Mouse (Mus musculus): ENCODE results near the gene Abl2. TPM values are rescaled to one million over a fixed set of nuclear protein-coding genes. Genes with fewer than 3 reads are reported as not detected.

Gene Abl2
- polyA plus RNA-seq, 1 experiment from 2014 or later, result 9.0 TPM

DNA sequence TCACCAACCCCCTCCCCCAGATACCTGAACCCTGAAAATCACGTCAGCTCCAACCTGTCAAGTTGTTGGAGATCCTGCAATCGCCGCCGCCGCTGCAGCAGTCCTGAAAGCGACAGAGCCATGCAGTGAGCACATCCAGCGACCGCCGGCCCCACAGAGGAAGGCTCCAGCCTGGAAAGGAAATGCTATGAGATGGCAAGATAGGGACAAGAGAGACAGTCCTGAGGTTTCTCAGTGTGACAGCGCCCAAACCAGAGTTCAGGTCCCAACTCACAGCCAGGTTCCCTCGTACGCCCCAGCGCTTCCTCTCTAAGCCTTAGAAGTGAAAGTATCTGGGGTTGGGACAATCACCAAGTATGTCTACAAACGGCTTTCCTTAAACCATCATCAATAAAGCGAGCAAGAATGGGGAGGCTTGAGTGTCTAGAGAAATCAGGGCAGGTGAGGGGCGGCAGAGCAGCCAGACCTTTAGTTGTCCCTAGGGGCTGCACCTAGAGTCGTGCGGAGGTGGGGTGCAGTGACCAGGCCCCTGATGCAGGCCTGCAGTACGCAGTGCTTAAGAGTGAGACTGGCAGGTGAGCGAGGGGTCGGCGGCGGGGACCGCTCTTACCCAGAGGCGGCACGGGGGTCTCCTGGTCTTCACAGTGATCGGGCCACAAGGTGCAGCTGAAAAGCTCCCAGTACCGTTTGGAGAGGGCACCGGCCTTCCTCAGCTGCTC is 115.0 kb downstream of the Abl2 start:
- peak overlapping the region; percentile 48 for H3K4me3 ChIP-seq (replicated peaks; ENCODE audit: low read depth, low read length)
- no peaks in the 10 kb centered on the region for H3K36me3 ChIP-seq (ENCODE audit: control insufficient read depth, insufficient read depth, low read length)
- DNase-seq, result peak; percentile 47
- 0 out of 2 replicates have a peak, but pooled peaks have one; percentile 22 for ATAC-seq (ENCODE audit: low FRiP score, low TSS enrichment)
- no peaks in the 10 kb centered on the region for H3K9me3 ChIP-seq (ENCODE audit: control insufficient read depth, low read length)
- 2% methylated on average over 29 of the region's 29 CpGs for WGBS
- no peak overlapping the region for H3K27ac ChIP-seq (replicated peaks; ENCODE audit: low read depth, low read length)
- H3K27me3 ChIP-seq (ENCODE audit: control insufficient read depth, insufficient read depth, low read length), result 0 out of 2 replicates have a peak, but pooled peaks cover 4% of the 10 kb centered on the region
- H3K4me1 ChIP-seq (ENCODE audit: control insufficient read depth, insufficient read depth, low read length), result peaks cover 12% of the 10 kb centered on the region
- H3K9ac ChIP-seq (replicated peaks; ENCODE audit: low read length), result peak overlapping the region; percentile 55
- H3K4me2 ChIP-seq (ENCODE audit: low read length), result peak overlapping the region; percentile 95

DNA sequence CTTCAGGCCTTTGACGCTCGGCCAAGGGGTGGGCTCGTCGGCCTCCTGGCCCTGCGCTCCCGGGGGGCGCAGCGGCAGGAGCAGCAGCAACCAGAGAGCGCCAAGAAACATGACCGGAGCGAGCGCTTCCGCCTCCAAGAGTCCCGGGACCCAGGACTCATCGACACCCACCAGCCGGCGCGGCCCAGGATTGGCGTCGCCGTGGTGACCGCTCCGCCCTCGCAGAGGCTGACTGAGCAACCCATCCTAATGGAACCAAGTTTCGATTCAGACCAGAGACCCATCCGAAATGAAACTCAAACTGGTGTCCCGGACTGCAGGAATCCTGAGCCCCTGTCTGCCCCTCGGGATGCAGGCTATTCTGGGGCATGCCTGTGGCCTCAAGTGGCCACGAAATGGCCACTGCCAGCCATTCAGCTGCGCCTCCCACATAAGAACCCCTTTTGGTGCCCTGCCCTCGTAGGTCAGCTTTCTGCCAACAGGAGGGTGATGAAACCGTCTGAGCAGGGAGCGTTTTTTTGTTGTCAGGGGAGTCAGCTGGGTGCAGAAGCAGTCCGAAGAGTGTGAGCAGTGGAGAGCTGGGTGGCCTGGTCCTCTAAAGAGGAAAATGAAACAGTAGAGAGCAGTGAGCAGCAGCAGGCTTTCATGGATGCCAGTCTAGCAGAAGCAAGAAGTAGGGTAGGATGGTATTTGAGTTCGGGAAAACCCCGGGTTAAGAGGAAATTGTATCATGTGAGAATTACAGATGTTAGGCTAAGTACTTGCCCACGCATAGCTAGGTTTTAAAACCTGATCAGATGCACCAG is 115.8 kb downstream of the Abl2 start, which contains the start of gene Tor3a:
Tor3a (minus strand) TSS at position 162 of the 806 bp plus-strand sequence.
- peak within 1 kb of the TSS; percentile 48 for H3K4me3 ChIP-seq (replicated peaks; ENCODE audit: low read depth, low read length)
- peak within 1 kb of the TSS; percentile 95 for H3K4me2 ChIP-seq (ENCODE audit: low read length)
- H3K4me1 ChIP-seq (ENCODE audit: control insufficient read depth, insufficient read depth, low read length), result peaks cover 12% of the 10 kb centered on the region
- DNase-seq (peak; percentile 76), ATAC-seq (ENCODE audit: low FRiP score, low TSS enrichment) (peak; percentile 27; the same call in 1 of the 2 replicates)
- H3K9me3 ChIP-seq (ENCODE audit: control insufficient read depth, low read length), result no peaks in the 10 kb centered on the region
- 8% methylated on average over 37 of the region's 37 CpGs for WGBS
- no peak within 1 kb of the TSS for H3K27ac ChIP-seq (replicated peaks; ENCODE audit: low read depth, low read length)
- H3K36me3 ChIP-seq (ENCODE audit: control insufficient read depth, insufficient read depth, low read length), result no peaks in the 10 kb centered on the region
- H3K9ac ChIP-seq (replicated peaks; ENCODE audit: low read length), result peak within 1 kb of the TSS; percentile 55
- H3K27me3 ChIP-seq (ENCODE audit: control insufficient read depth, insufficient read depth, low read length), result 0 out of 2 replicates have a peak, but pooled peaks cover 4% of the 10 kb centered on the region

GRCm38 (mm10) chr1:156676171-156676570 is 117.6 kb downstream of the Abl2 start:
- peaks cover 12% of the 10 kb centered on the region for H3K4me1 ChIP-seq (ENCODE audit: control insufficient read depth, insufficient read depth, low read length)
- no peak for ATAC-seq (ENCODE audit: low FRiP score, low TSS enrichment)
- peaks cover 12% of the 10 kb centered on the region for H3K36me3 ChIP-seq (ENCODE audit: control insufficient read depth, insufficient read depth, low read length)
- H3K9me3 ChIP-seq (ENCODE audit: control insufficient read depth, low read length), result no peaks in the 10 kb centered on the region
- H3K4me2 ChIP-seq (ENCODE audit: low read length), result no peak overlapping the region
- no peak overlapping the region for H3K27ac ChIP-seq (replicated peaks; ENCODE audit: low read depth, low read length)
- no peak overlapping the region for H3K4me3 ChIP-seq (replicated peaks; ENCODE audit: low read depth, low read length)
- WGBS, result 37% methylated on average over 12 of the region's 12 CpGs
- peak; percentile 75 for DNase-seq
- H3K9ac ChIP-seq (replicated peaks; ENCODE audit: low read length), result no peak overlapping the region
- H3K27me3 ChIP-seq (ENCODE audit: control insufficient read depth, insufficient read depth, low read length), result 0 out of 2 replicates have a peak, but pooled peaks cover 4% of the 10 kb centered on the region

GRCm38 (mm10) chr1:156676596-156676995 is 118.0 kb downstream of the Abl2 start:
- no peak for DNase-seq
- peaks cover 16% of the 10 kb centered on the region for H3K36me3 ChIP-seq (ENCODE audit: control insufficient read depth, insufficient read depth, low read length)
- no peak overlapping the region for H3K4me2 ChIP-seq (ENCODE audit: low read length)
- H3K27me3 ChIP-seq (ENCODE audit: control insufficient read depth, insufficient read depth, low read length), result 0 out of 2 replicates have a peak, but pooled peaks cover 4% of the 10 kb centered on the region
- ATAC-seq (ENCODE audit: low FRiP score, low TSS enrichment), result no peak
- no peak overlapping the region for H3K4me3 ChIP-seq (replicated peaks; ENCODE audit: low read depth, low read length)
- no peak overlapping the region for H3K9ac ChIP-seq (replicated peaks; ENCODE audit: low read length)
- peaks cover 12% of the 10 kb centered on the region for H3K4me1 ChIP-seq (ENCODE audit: control insufficient read depth, insufficient read depth, low read length)
- 85% methylated on average over 5 of the region's 5 CpGs for WGBS
- no peaks in the 10 kb centered on the region for H3K9me3 ChIP-seq (ENCODE audit: control insufficient read depth, low read length)
- no peak overlapping the region for H3K27ac ChIP-seq (replicated peaks; ENCODE audit: low read depth, low read length)

- 0 out of 2 replicates have a peak, but pooled peaks cover 4% of the 10 kb centered on the region for H3K27me3 ChIP-seq (ENCODE audit: control insufficient read depth, insufficient read depth, low read length)
- WGBS, result 75% methylated on average over 3 of the region's 3 CpGs
Observed at GRCm38 (mm10) chr1:156677230-156677629, 118.6 kb downstream of the Abl2 start.

DNA sequence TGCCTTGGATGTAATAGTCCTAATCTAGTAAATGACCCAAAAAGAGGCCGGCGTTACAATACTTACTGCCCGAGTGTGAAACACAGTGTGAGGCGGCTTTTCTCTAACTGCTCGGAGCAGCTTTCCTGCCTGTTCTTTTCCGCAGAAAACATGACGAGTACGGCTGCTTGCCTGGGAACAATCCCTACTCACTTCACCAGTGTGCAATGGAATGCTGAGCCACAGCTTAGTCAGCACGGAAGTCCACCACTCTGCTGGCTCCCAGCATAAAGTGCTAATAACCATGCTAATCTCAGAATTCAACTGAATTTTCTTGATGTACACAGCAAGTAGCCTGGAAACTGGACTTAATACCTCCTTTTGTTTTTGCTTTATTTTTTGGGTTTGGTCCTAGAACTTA is 121.0 kb downstream of the Abl2 start:
- H3K4me2 ChIP-seq (ENCODE audit: low read length), result no peak overlapping the region
- 0 out of 2 replicates have a peak, but pooled peaks cover 4% of the 10 kb centered on the region for H3K27me3 ChIP-seq (ENCODE audit: control insufficient read depth, insufficient read depth, low read length)
- ATAC-seq (ENCODE audit: low FRiP score, low TSS enrichment), result no peak
- DNase-seq, result no peak
- H3K36me3 ChIP-seq (ENCODE audit: control insufficient read depth, insufficient read depth, low read length), result peaks cover 26% of the 10 kb centered on the region
- H3K4me3 ChIP-seq (replicated peaks; ENCODE audit: low read depth, low read length), result no peak overlapping the region
- no peak overlapping the region for H3K9ac ChIP-seq (replicated peaks; ENCODE audit: low read length)
- H3K9me3 ChIP-seq (ENCODE audit: control insufficient read depth, low read length), result no peaks in the 10 kb centered on the region
- H3K27ac ChIP-seq (replicated peaks; ENCODE audit: low read depth, low read length), result no peak overlapping the region
- H3K4me1 ChIP-seq (ENCODE audit: control insufficient read depth, insufficient read depth, low read length), result no peaks in the 10 kb centered on the region
- 82% methylated on average over 9 of the region's 9 CpGs for WGBS

More at GRCm38 (mm10) chr1:156677230-156677629, 118.6 kb downstream of the Abl2 start:
- DNase-seq (no peak), ATAC-seq (ENCODE audit: low FRiP score, low TSS enrichment) (no peak)
- Histone ChIP-seq H3K4me1 (ENCODE audit: control insufficient read depth, insufficient read depth, low read length) (peaks cover 12% of the 10 kb centered on the region), H3K4me2 (ENCODE audit: low read length) (no peak overlapping the region), H3K36me3 (ENCODE audit: control insufficient read depth, insufficient read depth, low read length) (peaks cover 19% of the 10 kb centered on the region), H3K9me3 (ENCODE audit: control insufficient read depth, low read length) (no peaks in the 10 kb centered on the region), H3K9ac (replicated peaks; ENCODE audit: low read length) (no peak overlapping the region), H3K27ac (replicated peaks; ENCODE audit: low read depth, low read length) (no peak overlapping the region), H3K4me3 (replicated peaks; ENCODE audit: low read depth, low read length) (no peak overlapping the region)

GRCm38 (mm10) chr1:156686025-156686661 is 127.6 kb downstream of the Abl2 start:
- 67% methylated on average over 7 of the region's 7 CpGs for WGBS
- H3K36me3 ChIP-seq (ENCODE audit: control insufficient read depth, insufficient read depth, low read length), result peaks cover 77% of the 10 kb centered on the region
- ATAC-seq (ENCODE audit: low FRiP score, low TSS enrichment) (no peak), DNase-seq (no peak)
- no peaks in the 10 kb centered on the region for H3K27me3 ChIP-seq (ENCODE audit: control insufficient read depth, insufficient read depth, low read length)
- H3K9me3 ChIP-seq (ENCODE audit: control insufficient read depth, low read length), result no peaks in the 10 kb centered on the region
- H3K4me2 ChIP-seq (ENCODE audit: low read length), result no peak overlapping the region
- no peak overlapping the region for H3K4me3 ChIP-seq (replicated peaks; ENCODE audit: low read depth, low read length)
- no peak overlapping the region for H3K9ac ChIP-seq (replicated peaks; ENCODE audit: low read length)
- no peaks in the 10 kb centered on the region for H3K4me1 ChIP-seq (ENCODE audit: control insufficient read depth, insufficient read depth, low read length)
- H3K27ac ChIP-seq (replicated peaks; ENCODE audit: low read depth, low read length), result no peak overlapping the region
